Mouse (Mus musculus): ENCODE measurements around the gene Selplg. TPM values are rescaled to one million over a fixed set of nuclear protein-coding genes. Genes with fewer than 3 reads are reported as not detected.

Selplg gene
- polyA plus RNA-seq, 1 experiment from 2014 or later: 1.6 TPM

GRCm38 (mm10) chr5:113857631-113858030, 25.2 kb upstream of the Selplg start:
- Histone ChIP-seq H3K36me3 (replicated peaks; ENCODE audit: control insufficient read depth, insufficient read depth) (peaks cover 8% of the 10 kb centered on the region; the same call in 1 of the 2 replicates), H3K4me1 (replicated peaks; ENCODE audit: control insufficient read depth, insufficient read depth, low read length) (peaks cover 14% of the 10 kb centered on the region; the same call in 1 of the 2 replicates)
- WGBS: 70% methylated on average over 8 of the region's 8 CpGs

GRCm38 (mm10) chr5:113856631-113857030, 24.2 kb upstream of the Selplg start:
- H3K36me3 ChIP-seq (replicated peaks; ENCODE audit: control insufficient read depth, insufficient read depth): peaks cover 13% of the 10 kb centered on the region
- H3K4me3 ChIP-seq (replicated peaks; ENCODE audit: low read length): no peak overlapping the region
- no peak overlapping the region for H3K4me2 ChIP-seq (replicated peaks)
- peaks cover 14% of the 10 kb centered on the region; the same call in 1 of the 2 replicates for H3K4me1 ChIP-seq (replicated peaks; ENCODE audit: control insufficient read depth, insufficient read depth, low read length)
- no peaks in the 10 kb centered on the region for H3K9me3 ChIP-seq (ENCODE audit: control insufficient read depth, low read length)
- ATAC-seq (ENCODE audit: low FRiP score) (no peak), DNase-seq (ENCODE audit: low spot score) (no peak)
- 64% methylated on average over 7 of the region's 7 CpGs for WGBS
- H3K9ac ChIP-seq: no peak overlapping the region
- H3K27ac ChIP-seq: peak overlapping the region; percentile 34; the same call in 1 of the 2 replicates
- no peaks in the 10 kb centered on the region for H3K27me3 ChIP-seq (ENCODE audit: control insufficient read depth, insufficient read depth, low read length)

More at GRCm38 (mm10) chr5:113857631-113858030, 25.2 kb upstream of the Selplg start:
- DNase-seq (ENCODE audit: low spot score) (no peak), ATAC-seq (ENCODE audit: low FRiP score) (no peak)
- Histone ChIP-seq H3K27ac (no peak overlapping the region), H3K9ac (no peak overlapping the region), H3K4me2 (replicated peaks) (no peak overlapping the region), H3K9me3 (ENCODE audit: control insufficient read depth, low read length) (no peaks in the 10 kb centered on the region), H3K27me3 (ENCODE audit: control insufficient read depth, insufficient read depth, low read length) (no peaks in the 10 kb centered on the region), H3K4me3 (replicated peaks; ENCODE audit: low read length) (no peak overlapping the region)

GRCm38 (mm10) chr5:113855696-113856095, 23.3 kb upstream of the Selplg start:
- Histone ChIP-seq H3K27me3 (ENCODE audit: control insufficient read depth, insufficient read depth, low read length) (no peaks in the 10 kb centered on the region), H3K4me3 (replicated peaks; ENCODE audit: low read length) (no peak overlapping the region), H3K9ac (peak overlapping the region; percentile 29; the same call in 1 of the 2 replicates), H3K9me3 (ENCODE audit: control insufficient read depth, low read length) (no peaks in the 10 kb centered on the region), H3K27ac (peak overlapping the region; percentile 34), H3K4me2 (replicated peaks) (no peak overlapping the region), H3K4me1 (replicated peaks; ENCODE audit: control insufficient read depth, insufficient read depth, low read length) (peaks cover 14% of the 10 kb centered on the region; the same call in 1 of the 2 replicates), H3K36me3 (replicated peaks; ENCODE audit: control insufficient read depth, insufficient read depth) (peaks cover 19% of the 10 kb centered on the region)
- 18% methylated on average over 3 of the region's 3 CpGs for WGBS
- no peak for DNase-seq (ENCODE audit: low spot score)
- peak; percentile 58; the same call in 1 of the 2 replicates for ATAC-seq (ENCODE audit: low FRiP score)

GRCm38 (mm10) chr5:113855117-113855516, 22.7 kb upstream of the Selplg start:
- Histone ChIP-seq H3K4me1 (replicated peaks; ENCODE audit: control insufficient read depth, insufficient read depth, low read length) (peaks cover 14% of the 10 kb centered on the region; the same call in 1 of the 2 replicates), H3K36me3 (replicated peaks; ENCODE audit: control insufficient read depth, insufficient read depth) (peaks cover 22% of the 10 kb centered on the region), H3K4me2 (replicated peaks) (no peak overlapping the region), H3K9ac (0 out of 2 replicates have a peak overlapping the region, but pooled peaks have one; percentile 29), H3K9me3 (ENCODE audit: control insufficient read depth, low read length) (no peaks in the 10 kb centered on the region), H3K27me3 (ENCODE audit: control insufficient read depth, insufficient read depth, low read length) (no peaks in the 10 kb centered on the region), H3K27ac (peak overlapping the region; percentile 34), H3K4me3 (replicated peaks; ENCODE audit: low read length) (no peak overlapping the region)
- DNase-seq (ENCODE audit: low spot score) (no peak), ATAC-seq (ENCODE audit: low FRiP score) (no peak)
- WGBS: 90% methylated on average over 10 of the region's 10 CpGs

GRCm38 (mm10) chr5:113854494-113854893, 22.1 kb upstream of the Selplg start:
- no peak overlapping the region for H3K27ac ChIP-seq
- H3K9ac ChIP-seq: no peak overlapping the region
- 45% methylated on average over 14 of the region's 14 CpGs for WGBS
- peaks cover 28% of the 10 kb centered on the region for H3K36me3 ChIP-seq (replicated peaks; ENCODE audit: control insufficient read depth, insufficient read depth)
- ATAC-seq (ENCODE audit: low FRiP score): no peak
- peak; percentile 79 for DNase-seq (ENCODE audit: low spot score)
- H3K27me3 ChIP-seq (ENCODE audit: control insufficient read depth, insufficient read depth, low read length): no peaks in the 10 kb centered on the region
- H3K9me3 ChIP-seq (ENCODE audit: control insufficient read depth, low read length): no peaks in the 10 kb centered on the region
- H3K4me1 ChIP-seq (replicated peaks; ENCODE audit: control insufficient read depth, insufficient read depth, low read length): peaks cover 14% of the 10 kb centered on the region; the same call in 1 of the 2 replicates
- no peak overlapping the region for H3K4me2 ChIP-seq (replicated peaks)
- H3K4me3 ChIP-seq (replicated peaks; ENCODE audit: low read length): no peak overlapping the region

- peaks cover 14% of the 10 kb centered on the region; the same call in 1 of the 2 replicates for H3K4me1 ChIP-seq (replicated peaks; ENCODE audit: control insufficient read depth, insufficient read depth, low read length)
- H3K27ac ChIP-seq: no peak overlapping the region
- no peak for ATAC-seq (ENCODE audit: low FRiP score)
- no peak for DNase-seq (ENCODE audit: low spot score)
- no peak overlapping the region for H3K9ac ChIP-seq
- WGBS: 90% methylated on average over 10 of the region's 10 CpGs
- no peaks in the 10 kb centered on the region for H3K27me3 ChIP-seq (ENCODE audit: control insufficient read depth, insufficient read depth, low read length)
- H3K4me3 ChIP-seq (replicated peaks; ENCODE audit: low read length): no peak overlapping the region
- no peaks in the 10 kb centered on the region for H3K9me3 ChIP-seq (ENCODE audit: control insufficient read depth, low read length)
- H3K36me3 ChIP-seq (replicated peaks; ENCODE audit: control insufficient read depth, insufficient read depth): peaks cover 35% of the 10 kb centered on the region
- H3K4me2 ChIP-seq (replicated peaks): no peak overlapping the region
These were observed 21.1 kb upstream of the Selplg start for GRCm38 (mm10) chr5:113853541-113853940.

GRCm38 (mm10) chr5:113852463-113852862, 20.0 kb upstream of the Selplg start:
- DNase-seq (ENCODE audit: low spot score): no peak
- Histone ChIP-seq H3K27ac (no peak overlapping the region), H3K27me3 (ENCODE audit: control insufficient read depth, insufficient read depth, low read length) (no peaks in the 10 kb centered on the region), H3K9ac (no peak overlapping the region), H3K36me3 (replicated peaks; ENCODE audit: control insufficient read depth, insufficient read depth) (peaks cover 46% of the 10 kb centered on the region), H3K4me1 (replicated peaks; ENCODE audit: control insufficient read depth, insufficient read depth, low read length) (peaks cover 14% of the 10 kb centered on the region; the same call in 1 of the 2 replicates), H3K4me2 (replicated peaks) (no peak overlapping the region), H3K9me3 (ENCODE audit: control insufficient read depth, low read length) (no peaks in the 10 kb centered on the region), H3K4me3 (replicated peaks; ENCODE audit: low read length) (no peak overlapping the region)
- ATAC-seq (ENCODE audit: low FRiP score): no peak
- WGBS: 92% methylated on average over 7 of the region's 7 CpGs

GRCm38 (mm10) chr5:113850680-113851230, 18.3 kb upstream of the Selplg start:
- 73% methylated on average over 8 of the region's 8 CpGs for WGBS
- H3K27me3 ChIP-seq (ENCODE audit: control insufficient read depth, insufficient read depth, low read length): no peaks in the 10 kb centered on the region
- no peaks in the 10 kb centered on the region for H3K9me3 ChIP-seq (ENCODE audit: control insufficient read depth, low read length)
- no peak overlapping the region for H3K9ac ChIP-seq
- H3K36me3 ChIP-seq (replicated peaks; ENCODE audit: control insufficient read depth, insufficient read depth): peaks cover 63% of the 10 kb centered on the region
- H3K4me1 ChIP-seq (replicated peaks; ENCODE audit: control insufficient read depth, insufficient read depth, low read length): peaks cover 7% of the 10 kb centered on the region; the same call in 1 of the 2 replicates
- no peak overlapping the region for H3K27ac ChIP-seq
- H3K4me2 ChIP-seq (replicated peaks): no peak overlapping the region
- DNase-seq (ENCODE audit: low spot score) (no peak), ATAC-seq (ENCODE audit: low FRiP score) (no peak)
- no peak overlapping the region for H3K4me3 ChIP-seq (replicated peaks; ENCODE audit: low read length)

GRCm38 (mm10) chr5:113847636-113848035, 15.2 kb upstream of the Selplg start:
- Histone ChIP-seq H3K36me3 (replicated peaks; ENCODE audit: control insufficient read depth, insufficient read depth) (peaks cover 91% of the 10 kb centered on the region), H3K27me3 (ENCODE audit: control insufficient read depth, insufficient read depth, low read length) (no peaks in the 10 kb centered on the region), H3K4me3 (replicated peaks; ENCODE audit: low read length) (no peak overlapping the region), H3K4me1 (replicated peaks; ENCODE audit: control insufficient read depth, insufficient read depth, low read length) (no peaks in the 10 kb centered on the region), H3K9me3 (ENCODE audit: control insufficient read depth, low read length) (no peaks in the 10 kb centered on the region), H3K4me2 (replicated peaks) (no peak overlapping the region), H3K9ac (no peak overlapping the region), H3K27ac (no peak overlapping the region)
- 86% methylated on average over 9 of the region's 9 CpGs for WGBS
- no peak for DNase-seq (ENCODE audit: low spot score)
- no peak for ATAC-seq (ENCODE audit: low FRiP score)

Data from hindbrain, embryonic 14.5 days (tissue).